Mouse (Mus musculus): Measurements from ENCODE around the gene Zmat5.
"Not testable (repeated sequence)": the region's sequence is repeated elsewhere in the genome, so short reads cannot be mapped to it uniquely, and the experiment has no call there.

Zmat5 gene

GRCm38 (mm10) chr11:4688632-4689380 is 15.7 kb upstream of the Zmat5 start:
- no peak for ATAC-seq (ENCODE audit: low TSS enrichment)

GRCm38 (mm10) chr11:4690353-4690752 is 14.1 kb upstream of the Zmat5 start:
- ATAC-seq (ENCODE audit: low TSS enrichment): no peak

GRCm38 (mm10) chr11:4691213-4691612 is 13.3 kb upstream of the Zmat5 start:
- no peak for ATAC-seq (ENCODE audit: low TSS enrichment)

DNA sequence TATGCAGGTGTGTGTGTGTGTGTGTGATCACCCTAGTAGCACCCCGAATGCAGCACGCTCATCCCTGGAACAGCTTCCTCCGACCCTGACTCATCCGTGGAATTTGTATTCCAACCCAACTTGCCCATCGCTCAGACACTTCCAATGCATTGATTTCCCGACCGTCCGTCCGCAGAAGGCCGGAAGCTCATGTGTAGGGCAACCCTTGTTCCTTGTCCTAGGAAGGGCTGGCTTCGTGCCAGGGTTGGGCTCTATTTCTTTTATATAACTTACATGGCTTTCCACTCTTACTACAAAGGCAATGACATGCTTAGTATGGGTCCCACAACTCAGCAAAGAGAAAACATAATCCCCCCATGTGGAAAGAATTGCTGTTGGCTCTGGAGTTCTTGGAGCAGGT is 12.3 kb upstream of the Zmat5 start:
- no peak for ATAC-seq (ENCODE audit: low TSS enrichment)

DNA sequence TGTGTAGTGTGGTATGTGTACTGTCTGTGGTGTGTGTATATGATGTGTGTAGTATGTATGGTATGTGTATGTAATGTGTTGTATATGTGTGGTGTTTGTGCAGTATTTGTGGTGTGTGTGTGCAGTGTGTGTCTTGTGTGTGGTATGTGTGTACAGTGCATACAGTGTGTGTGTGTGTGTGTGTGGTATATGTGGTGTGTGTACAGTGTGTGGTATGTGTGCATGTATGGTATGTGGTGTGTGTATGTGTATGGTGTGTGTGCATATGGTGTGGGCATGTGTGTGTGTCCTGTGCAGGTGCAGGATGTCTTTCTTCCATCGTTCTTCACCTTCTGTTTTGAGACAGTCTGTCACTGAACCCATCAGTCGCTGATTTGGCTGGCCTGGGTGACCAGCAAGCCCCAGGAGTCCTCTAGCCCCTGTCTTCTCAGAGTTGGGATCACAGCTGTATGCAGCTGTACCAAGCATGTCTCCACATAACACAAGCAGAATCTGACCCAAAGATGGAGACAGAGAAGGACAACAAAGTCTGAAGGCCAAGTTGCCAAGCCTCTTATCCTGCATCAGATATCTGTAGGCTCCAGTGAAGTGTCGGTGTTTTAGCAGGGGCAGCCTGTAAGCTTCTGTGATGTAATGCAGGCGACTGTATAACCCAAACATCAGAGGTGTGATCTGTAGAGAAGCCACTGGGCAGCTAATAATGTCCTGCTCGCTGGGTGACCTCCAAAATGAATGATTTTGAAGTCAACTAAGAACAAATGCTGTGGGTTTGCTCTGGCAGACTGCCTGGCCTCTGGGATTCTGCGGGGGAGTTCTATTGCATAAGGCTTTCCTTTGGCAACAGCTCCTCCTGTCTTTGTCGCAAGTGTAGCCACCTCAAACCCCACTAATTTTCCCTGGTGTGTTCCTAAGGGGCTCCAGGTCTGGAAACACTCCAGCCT is 7.2 kb upstream of the Zmat5 start:
- peak; percentile 81 for ATAC-seq (ENCODE audit: low TSS enrichment)

DNA sequence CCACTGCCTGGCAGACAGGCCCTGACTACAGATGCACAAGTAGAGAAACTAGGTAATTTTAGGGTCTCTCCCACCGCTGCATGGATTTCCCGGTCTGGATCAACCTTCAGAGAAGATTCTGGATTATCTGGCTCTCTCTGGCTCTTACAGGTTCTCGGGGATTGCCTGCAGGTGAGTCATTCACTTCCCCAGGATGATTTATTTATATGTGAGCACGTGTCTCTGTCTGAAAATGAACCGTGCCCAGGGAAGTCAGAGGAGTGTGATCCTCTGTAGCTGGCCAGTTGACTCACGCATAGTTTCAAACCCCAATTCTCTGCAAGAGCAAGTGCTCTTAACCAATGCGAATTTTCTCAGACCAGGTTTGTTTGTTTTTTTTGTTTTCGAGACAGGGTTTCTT is 3.8 kb upstream of the Zmat5 start:
- no peak for ATAC-seq (ENCODE audit: low TSS enrichment)

GRCm38 (mm10) chr11:4703688-4704071 is 798 bp upstream of the Zmat5 start:
- no peak for ATAC-seq (ENCODE audit: low TSS enrichment)

DNA sequence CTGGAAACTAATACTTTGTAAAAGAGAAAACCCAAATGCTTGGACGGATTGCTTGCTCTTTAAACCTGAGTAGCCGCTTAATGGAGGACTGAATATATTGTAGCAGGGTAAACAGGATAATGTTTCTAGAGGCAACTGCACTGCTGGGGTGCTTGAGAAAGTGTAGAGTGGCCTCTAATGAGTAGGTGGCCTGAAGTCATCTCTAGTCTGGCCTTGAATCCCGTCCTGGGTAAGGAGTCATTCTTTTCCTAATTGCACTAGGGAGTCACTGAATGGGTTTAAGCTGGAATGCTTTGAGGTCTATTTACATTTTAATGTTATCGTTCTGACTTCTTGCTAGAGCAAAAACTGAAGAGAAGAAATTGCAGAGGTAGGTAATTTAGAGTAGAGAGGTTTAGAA is 700 bp downstream of the Zmat5 start:
- no peak for ATAC-seq (ENCODE audit: low TSS enrichment)

GRCm38 (mm10) chr11:4710188-4710587 is 5.7 kb downstream of the Zmat5 start:
- not testable (repeated sequence) for ATAC-seq (ENCODE audit: low TSS enrichment)

- ATAC-seq (ENCODE audit: low TSS enrichment): no peak
Observed at GRCm38 (mm10) chr11:4712822-4713221, 8.3 kb downstream of the Zmat5 start.

DNA sequence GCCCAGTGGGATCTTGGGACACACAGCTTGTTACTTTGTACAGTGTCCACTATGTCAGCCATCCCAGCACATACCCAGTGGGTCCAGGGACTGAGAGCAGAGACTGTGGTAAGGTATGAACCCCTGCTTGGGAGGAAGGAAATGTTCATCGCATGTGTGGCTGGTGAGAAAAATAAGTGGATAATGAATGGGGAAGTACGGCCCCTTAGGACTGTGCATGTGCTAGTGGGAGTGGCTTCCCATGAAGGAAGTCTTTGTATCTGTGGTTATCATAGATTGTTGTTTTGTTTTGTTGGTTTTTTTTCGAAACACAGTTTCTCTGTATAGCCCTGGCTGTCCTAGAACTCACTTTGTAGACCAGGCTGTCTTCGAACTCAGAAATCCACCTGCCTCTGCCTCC is 10.2 kb downstream of the Zmat5 start:
- ATAC-seq (ENCODE audit: low TSS enrichment): no peak

DNA sequence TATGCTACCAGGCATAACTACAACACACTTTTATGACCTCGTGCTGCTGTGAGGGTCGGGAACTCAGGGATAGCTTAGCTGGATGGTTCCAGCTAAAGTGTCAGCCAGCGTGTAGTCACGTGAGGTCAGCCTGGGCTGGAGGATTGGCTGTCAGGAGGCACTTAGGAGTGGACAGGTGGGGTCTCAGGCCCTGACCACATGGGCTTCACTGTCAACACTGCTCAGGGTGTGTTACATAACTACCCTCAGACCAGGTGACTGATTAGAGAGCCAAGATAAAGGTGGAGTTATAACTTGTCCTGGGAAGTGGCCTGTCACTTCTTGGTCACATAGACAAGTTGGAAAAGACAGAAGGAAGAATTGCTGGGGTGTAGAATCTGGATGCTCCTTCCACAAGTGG is 11.1 kb downstream of the Zmat5 start:
- no peak for ATAC-seq (ENCODE audit: low TSS enrichment)

GRCm38 (mm10) chr11:4716530-4717236 is 12.2 kb downstream of the Zmat5 start:
- ATAC-seq (ENCODE audit: low TSS enrichment): no peak

DNA sequence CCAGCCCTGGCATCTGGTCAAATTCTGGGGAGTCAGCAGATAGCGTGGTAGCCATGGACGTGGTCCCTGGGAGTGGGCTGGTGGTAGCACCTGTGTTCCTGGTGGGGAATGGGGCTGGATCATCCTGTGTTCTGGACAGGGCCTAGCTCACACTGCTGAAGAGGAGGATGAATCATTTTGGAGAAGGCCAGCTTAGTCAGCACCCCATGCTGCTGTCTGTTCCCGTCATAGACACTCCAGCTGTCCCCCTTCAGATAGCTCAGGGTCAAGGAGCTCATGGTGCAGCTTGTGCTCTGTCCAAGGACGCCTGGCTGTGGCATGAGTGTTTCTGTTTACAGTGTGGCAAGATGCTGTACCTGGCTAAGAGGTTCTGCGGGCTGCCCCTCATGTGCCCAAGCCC is 14.1 kb downstream of the Zmat5 start:
- ATAC-seq (ENCODE audit: low TSS enrichment): peak; percentile 49; the same call in 1 of the 2 replicates

DNA sequence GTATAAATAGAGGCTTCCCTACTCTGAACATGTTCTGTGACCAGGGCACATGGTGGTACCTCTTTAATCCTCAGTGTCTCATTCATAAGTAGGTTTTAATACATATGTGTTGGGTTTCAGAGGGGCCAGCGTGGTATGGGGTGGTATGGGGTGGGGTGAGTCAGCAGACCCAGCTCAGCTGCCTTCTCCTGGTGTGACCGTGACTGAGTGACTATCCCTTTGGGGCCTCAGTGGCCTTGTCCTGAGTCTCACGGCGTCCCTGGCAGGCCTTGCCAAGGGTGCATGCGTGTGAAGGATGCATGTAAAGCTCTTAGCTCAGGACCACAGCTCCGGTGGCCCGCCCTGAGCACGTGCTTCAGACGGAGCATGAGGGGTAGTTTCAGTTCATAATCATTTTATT is 15.5 kb downstream of the Zmat5 start:
- no peak for ATAC-seq (ENCODE audit: low TSS enrichment)

- no peak for ATAC-seq (ENCODE audit: low TSS enrichment)
Observed at GRCm38 (mm10) chr11:4720393-4720792, 15.9 kb downstream of the Zmat5 start.

- peak; percentile 71 for ATAC-seq (ENCODE audit: low TSS enrichment)
Observed at GRCm38 (mm10) chr11:4720900-4721580, 16.6 kb downstream of the Zmat5 start.

- ATAC-seq (ENCODE audit: low TSS enrichment): no peak
Observed at GRCm38 (mm10) chr11:4721728-4722127, 17.2 kb downstream of the Zmat5 start.

DNA sequence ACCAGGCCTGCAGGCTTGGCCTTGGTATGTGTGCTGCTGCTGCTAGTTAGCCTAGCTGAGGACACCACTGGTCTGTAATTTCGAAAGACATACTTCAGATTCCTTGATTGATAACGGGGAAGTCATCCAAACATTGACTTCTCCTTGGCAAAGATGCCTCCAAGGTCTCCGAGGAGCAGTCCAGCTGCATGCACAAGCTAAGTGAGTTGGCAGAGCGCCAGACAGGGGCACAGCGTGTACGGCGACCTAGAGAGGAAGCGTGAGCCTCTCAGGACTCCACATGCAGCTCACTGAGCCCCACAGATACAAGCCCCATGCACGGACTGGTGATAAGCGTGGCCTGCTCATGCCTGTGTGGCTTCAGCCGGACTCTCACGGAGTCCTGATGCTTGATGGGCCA is 25.1 kb downstream of the Zmat5 start:
- no peak for ATAC-seq (ENCODE audit: low TSS enrichment)

GRCm38 (mm10) chr11:4730096-4730495 is 25.6 kb downstream of the Zmat5 start:
- no peak for ATAC-seq (ENCODE audit: low TSS enrichment)

DNA sequence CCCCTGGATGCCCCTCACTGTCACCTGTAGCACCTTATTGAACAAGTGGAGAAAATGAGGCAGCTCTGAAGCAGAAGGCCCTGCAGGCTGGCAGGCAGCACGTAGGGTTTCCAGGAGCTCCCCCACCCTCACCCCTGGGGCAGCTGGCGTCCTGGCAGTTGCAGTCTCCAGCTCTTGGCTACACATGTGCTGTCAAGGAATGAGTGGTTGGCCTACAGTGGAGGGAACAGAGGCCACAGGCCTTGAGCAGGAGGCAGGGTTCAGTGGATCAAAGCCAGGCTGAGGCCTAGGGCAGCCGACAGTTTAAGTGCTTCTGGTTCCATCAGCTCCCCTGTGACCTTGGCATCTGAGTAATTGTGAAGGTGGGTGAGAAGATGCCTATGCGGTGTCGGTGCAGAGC is 26.4 kb downstream of the Zmat5 start:
- ATAC-seq (ENCODE audit: low TSS enrichment): no peak

DNA sequence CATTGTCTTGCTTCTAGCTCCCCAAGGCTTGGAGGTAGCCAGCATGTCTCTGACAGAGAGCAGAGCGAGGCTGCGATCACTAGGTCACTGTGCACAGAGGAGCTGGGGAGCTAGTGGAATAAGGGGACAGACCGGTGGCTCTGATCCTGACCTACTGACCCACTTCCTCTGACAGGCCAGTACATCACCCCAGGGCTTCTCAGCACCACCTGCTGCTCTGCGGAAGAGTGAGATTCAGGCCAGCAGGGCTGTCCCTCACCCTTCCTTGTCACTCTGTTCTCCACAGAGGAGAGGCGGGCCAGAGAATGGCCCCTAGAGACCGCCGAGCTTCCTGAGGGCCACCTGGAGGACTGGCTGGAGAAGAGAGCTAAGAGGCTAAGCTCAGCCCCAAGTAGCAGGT is 27.3 kb downstream of the Zmat5 start:
- no peak for ATAC-seq (ENCODE audit: low TSS enrichment)
